Comparison of ENCODE assay signal across 10 mouse cellular contexts in the genomic region with DNA sequence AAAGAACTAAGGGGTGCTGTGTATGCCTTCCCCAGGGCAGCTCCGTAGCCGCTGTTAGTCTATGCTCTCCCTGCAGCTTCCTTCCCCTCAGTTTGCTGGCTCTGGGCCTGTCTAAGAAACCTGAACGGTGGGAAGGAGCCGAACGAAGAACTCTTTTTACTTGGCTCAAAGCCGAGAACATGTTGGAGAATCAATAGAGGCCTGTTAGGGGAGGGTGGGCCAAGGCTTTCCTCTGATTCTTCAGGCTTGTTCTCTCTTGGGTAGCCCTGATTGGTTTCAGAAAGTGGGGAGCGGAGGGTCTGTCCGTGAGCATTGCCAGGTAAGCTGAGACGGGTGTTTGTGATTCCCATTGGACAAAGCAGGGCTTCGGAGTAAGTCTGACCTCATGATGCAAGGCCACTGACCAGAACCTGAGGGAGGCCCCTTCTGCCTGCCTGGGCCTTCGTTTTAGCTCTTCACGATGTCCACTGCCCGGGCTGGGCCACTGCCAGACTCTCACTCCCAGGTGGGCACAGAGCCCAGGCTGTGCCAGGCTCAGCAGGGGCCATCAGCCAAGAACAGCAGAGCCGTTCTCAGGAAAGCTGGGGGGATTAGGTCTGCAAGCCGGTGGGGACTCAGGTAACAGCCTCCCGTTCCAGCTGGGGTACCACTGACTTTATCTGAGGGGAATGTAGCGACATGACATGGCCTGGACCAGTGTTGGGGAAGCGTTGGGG. TPM values are rescaled to one million over a fixed set of nuclear protein-coding genes. Genes with fewer than 3 reads are reported as not detected.
DNase-seq lines count a peak whose midpoint lies in the region; ATAC-seq lines count a peak whose summit lies in the region.
"Had no signal": no experiment of that assay in that cellular context is flagged by ENCODE, and none has a peak within 500 bp of the region (broad histone marks: within the 10 kb centered on the region; RNA-seq: fewer than 3 reads in every experiment).

No protein-coding gene starts in this region.

- peak overlapping the region; percentile 24; the same call in 1 of the 2 replicates for H3K27ac ChIP-seq in lung, embryonic 15.5 days
- H3K27ac ChIP-seq: macrophage had no signal

- no peaks in the 10 kb centered on the region for H3K36me3 ChIP-seq in lung, embryonic 15.5 days

- peak; percentile 35; the same call in 1 of the 2 replicates for ATAC-seq in lung, embryonic 15.5 days (ENCODE audit: borderline replicate concordance, extremely low read depth, low FRiP score, low TSS enrichment)

- peak; percentile 49 for DNase-seq in gastrocnemius, adult 18-20 months (ENCODE audit: low spot score)
- DNase-seq in gastrocnemius, postnatal 4 days (ENCODE audit: low spot score in 2 of 2): no peak
- DNase-seq in lung, postnatal 14 days: no peak
- peak; percentile 35 to 64 for DNase-seq in cerebellum, postnatal 4 days (ENCODE audit: low spot score in 2 of 2)
- peak; percentile 73 to 74 for DNase-seq in heart, postnatal 36 days
- DNase-seq in embryo, embryonic 9.5 days (ENCODE audit: extremely low spot score): no peak
- no peak for DNase-seq in liver
- DNase-seq: kidney, postnatal 4 days had no signal

- H3K4me1 ChIP-seq in lung, embryonic 15.5 days: peaks cover 11% of the 10 kb centered on the region; the same call in 1 of the 2 replicates

- H3K4me3 ChIP-seq in lung, embryonic 15.5 days: no peak overlapping the region

- intact Hi-C loops in heart, postnatal 36 days (cut with DNase I): no loop called here

- WGBS in lung, embryonic 15.5 days: 55% methylated on average over 18 of the region's 18 CpGs

- H3K9me3 ChIP-seq in lung, embryonic 15.5 days: no peaks in the 10 kb centered on the region

- no peak overlapping the region for H3K4me2 ChIP-seq in lung, embryonic 15.5 days

- H3K9ac ChIP-seq in lung, embryonic 15.5 days: no peak overlapping the region

- H3K27me3 ChIP-seq in lung, embryonic 15.5 days: 0 out of 2 replicates have a peak, but pooled peaks cover 4% of the 10 kb centered on the region

RNA-seq across cellular contexts. Expression of a gene that starts 14.4 kb away (rescaled TPM):
- 10 to 100 TPM; 14.1 to 15.7 TPM for total RNA-seq in gastrocnemius, adult 18-20 months (2021)
- total RNA-seq in gastrocnemius, postnatal 4 days (2021): 100 to 1,000 TPM; 334 to 400 TPM
- polyA plus RNA-seq in lung, embryonic 15.5 days (2015; fragmentation: Nextera tagmentation; extraction: Ambion mirVana): 534 and 579 TPM in 2 replicates
- total RNA-seq in heart, postnatal 36 days (2021): 100 to 1,000 TPM in 1 of 2 experiments, 10 to 100 TPM in 1; 67.1 to 103 TPM
- polyA plus RNA-seq: macrophage had no signal

Comparison
In these comparisons a context has a peak if more than half of its experiments do, and no peak if none do; other contexts are left out.
1. DNase-seq: peak in gastrocnemius, adult 18-20 months (single experiment), cerebellum, postnatal 4 days (2 of 2) and heart, postnatal 36 days (2 of 2); none in gastrocnemius, postnatal 4 days (0 of 2), lung, postnatal 14 days (single experiment), embryo, embryonic 9.5 days (single experiment) and liver (single experiment).
2. RNA of a gene that starts 14.4 kb away (total RNA-seq): 334 to 400 TPM in gastrocnemius, postnatal 4 days and 67.1 to 103 TPM in heart, postnatal 36 days; 14.1 to 15.7 TPM in gastrocnemius, adult 18-20 months; every median in the first group is over 4 times any median in the second.